Mouse (Mus musculus) liver, adult 2 months (tissue): ENCODE measurements around the gene Slc38a9.

Experiments used
- CTCF ChIP-seq: fragments of 200-500 bp; IDR thresholded peaks from 2 replicates; pipeline ENCODE4 v1.5.1; 2011; ENCODE audit warnings: low read depth, low read length, control low read depth
- POLR2A ChIP-seq: fragments of 200-500 bp; IDR thresholded peaks from 2 replicates; pipeline ENCODE4 v1.6.1; 2011; ENCODE audit warnings: low read length, control low read depth; ENCODE audit not compliant: insufficient read depth; ENCODE audit errors: extremely low read depth

GRCm38 (mm10) chr13:112758546-112759090 is 98.1 kb downstream of the Slc38a9 start:
- TF ChIP-seq POLR2A, result no peak
- TF ChIP-seq CTCF, result no peak
